Mouse (Mus musculus) erythroblast, embryonic 14.5 days (primary cell): ENCODE measurements around the gene Syn2.

ENCODE experiments used
- GATA1 ChIP-seq: IDR thresholded peaks from 2 replicates; pipeline ENCODE4 v1.6.1; 2012; ENCODE audit warnings: low read length, inconsistent platforms, mixed read lengths
- TAL1 ChIP-seq: IDR thresholded peaks from 3 replicates; pipeline ENCODE4 v1.6.1; 2012; ENCODE audit warnings: low read length, inconsistent platforms, mixed read lengths

DNA sequence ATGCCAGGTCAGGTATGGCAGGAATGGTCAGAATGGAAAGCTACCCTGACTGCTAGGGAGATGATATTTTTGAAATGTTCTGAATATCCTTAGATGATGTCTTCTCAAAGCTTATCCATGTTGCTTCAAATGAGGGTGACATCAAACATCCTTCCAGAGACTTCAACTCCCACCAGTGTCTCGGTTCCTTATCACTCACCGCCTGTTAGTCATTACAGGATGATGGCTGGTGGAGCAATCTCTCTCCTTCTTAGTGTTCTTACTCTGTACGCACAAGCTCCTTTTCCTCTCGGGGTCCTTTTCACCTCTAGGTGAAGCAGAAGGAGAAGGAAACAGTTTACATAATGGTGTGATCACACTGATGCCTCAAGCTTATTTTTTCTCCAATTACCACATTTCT lies 32.2 kb upstream of the Syn2 start:
- TF ChIP-seq GATA1 (no peak), TAL1 (no peak)
